Mouse (Mus musculus) kidney, adult 2 months (tissue): ENCODE measurements at regions not wholly inside any gene's neighbourhood (a gene's known extent, or its start where the extent isn't known, plus 50 kb on each side); places are given as distances from the start of the nearest gene placed in this dataset.

Source experiments
- CTCF ChIP-seq: fragments of 200-500 bp; conservative IDR thresholded peaks from 2 replicates; pipeline ENCODE4 v1.5.1; 2011; ENCODE audit warnings: low read depth, mild to moderate bottlenecking, control low read depth, low read length, moderate library complexity, mixed read lengths; ENCODE audit not compliant: insufficient read depth, insufficient read length
- POLR2A ChIP-seq: fragments of 200-500 bp; IDR thresholded peaks from one replicate; pipeline ENCODE4 v1.6.1; 2011; ENCODE audit warnings: low read depth, low read length, control low read depth

DNA sequence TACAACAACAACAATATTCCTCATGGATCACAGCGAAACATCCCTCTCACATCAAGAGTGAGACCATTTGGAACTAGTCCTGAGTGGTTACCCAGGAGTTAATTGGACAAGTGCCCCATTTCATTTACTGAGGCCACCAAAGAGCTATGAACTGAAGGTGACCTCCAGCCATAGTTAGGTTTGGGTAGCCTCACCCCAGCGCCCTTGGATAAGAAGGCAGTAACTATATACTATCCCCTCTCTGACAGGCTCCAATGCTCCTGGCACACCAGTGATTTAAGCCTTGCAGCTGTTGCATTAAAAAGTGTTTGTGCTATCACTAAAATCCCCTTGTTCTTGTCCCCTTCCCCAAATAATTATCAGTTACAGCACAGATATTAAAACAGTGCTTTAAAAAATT, 836.8 kb downstream of the Poteg start:
- TF ChIP-seq CTCF (no peak), POLR2A (no peak)
